Mouse (Mus musculus) MEL (cell line): ENCODE results near the gene Tmem106c.

ENCODE experiments used
- CTCF ChIP-seq, 3 experiments: IDR thresholded peaks in 2 of 3; conservative IDR thresholded peaks in 1 of 3; 2 replicates each; pipeline ENCODE4 v1.5.1; 2011 to 2012; ENCODE audit warnings: low read length in 3 of 3, low read depth in 2 of 3, mild to moderate bottlenecking in 2 of 3, improper control_type of control experiment in 1 of 3, inconsistent platforms in 1 of 3, mixed read lengths in 1 of 3, moderate library complexity in 1 of 3; ENCODE audit not compliant: control insufficient read depth in 1 of 3, insufficient read depth in 1 of 3, poor library complexity in 1 of 3, severe bottlenecking in 1 of 3
- GABPA ChIP-seq: IDR thresholded peaks from 2 replicates; pipeline ENCODE4 v1.6.1; 2012; ENCODE audit warnings: low read depth, mild to moderate bottlenecking, inconsistent platforms, low read length, improper control_type of control experiment, moderate library complexity
- POLR2A ChIP-seq, 2 experiments: IDR thresholded peaks; 2 replicates each; pipeline ENCODE4 v1.6.1; 2011 to 2012; ENCODE audit warnings: low read length in 2 of 2, mild to moderate bottlenecking in 2 of 2, control low read depth in 1 of 2, improper control_type of control experiment in 1 of 2, low read depth in 1 of 2, moderate library complexity in 1 of 2; ENCODE audit not compliant: control insufficient read depth in 1 of 2, insufficient read depth in 1 of 2, poor library complexity in 1 of 2
- USF1 ChIP-seq: IDR thresholded peaks from 2 replicates; pipeline ENCODE4 v1.6.1; 2014; ENCODE audit warnings: low read depth, mild to moderate bottlenecking, inconsistent platforms, low read length, improper control_type of control experiment, moderate library complexity

GRCm38 (mm10) chr15:97992027-97992711 is 28.2 kb downstream of the Tmem106c start:
- TF ChIP-seq GABPA (no peak), CTCF (IDR thresholded peaks at IDR 0.05 in 2 of 3, conservative IDR thresholded peaks at IDR 0.05 in 1 of 3; ENCODE audit: control insufficient read depth in 1 of 3, insufficient read depth in 1 of 3, low read depth in 2 of 3, low read length in 3 of 3, poor library complexity in 1 of 3, severe bottlenecking in 1 of 3) (no peak; a peak in 1 of 6 replicates), USF1 (no peak), POLR2A (IDR thresholded peaks at IDR 0.05; ENCODE audit: control insufficient read depth in 1 of 2, insufficient read depth in 1 of 2, low read depth in 1 of 2, low read length in 2 of 2, poor library complexity in 1 of 2) (no peak)
